Mouse (Mus musculus): Measurements from ENCODE around the gene Snapc1. TPM values are rescaled to one million over a fixed set of nuclear protein-coding genes. Genes with fewer than 3 reads are reported as not detected.

Gene Snapc1
- total RNA-seq, 2 experiments from 2014 or later: 27.4 to 34.5 TPM

GRCm38 (mm10) chr12:73989594-73989993 lies 25.3 kb downstream of the Snapc1 start:
- DNase-seq (ENCODE audit: low spot score in 2 of 2): peak; percentile 58 to 60

GRCm38 (mm10) chr12:73996906-73997296 lies 32.6 kb downstream of the Snapc1 start:
- peak in 1 of 2 experiments; percentile 36 for DNase-seq (ENCODE audit: low spot score in 2 of 2)

GRCm38 (mm10) chr12:73997297-73998127 lies 33.2 kb downstream of the Snapc1 start, which contains the start of gene Syt16:
Gene Syt16 (plus strand): TSS chr12:73997661.
- peak; percentile 67 to 76 for DNase-seq (ENCODE audit: low spot score in 2 of 2)

GRCm38 (mm10) chr12:73998128-73998456 lies 33.8 kb downstream of the Snapc1 start:
- DNase-seq (ENCODE audit: low spot score in 2 of 2): no peak

- DNase-seq (ENCODE audit: low spot score in 2 of 2): no peak
Measured at GRCm38 (mm10) chr12:74002449-74002848, 38.2 kb downstream of the Snapc1 start.

GRCm38 (mm10) chr12:74009448-74009911 lies 45.2 kb downstream of the Snapc1 start:
- DNase-seq (ENCODE audit: low spot score in 2 of 2): peak; percentile 40 to 59

- DNase-seq (ENCODE audit: low spot score in 2 of 2): peak; percentile 90 to 92
Measured at GRCm38 (mm10) chr12:74013739-74014138, 49.5 kb downstream of the Snapc1 start.

GRCm38 (mm10) chr12:74014739-74015270 lies 50.5 kb downstream of the Snapc1 start:
- peak; percentile 38 to 51 for DNase-seq (ENCODE audit: low spot score in 2 of 2)

- DNase-seq (ENCODE audit: low spot score in 2 of 2): no peak
Measured at GRCm38 (mm10) chr12:74015491-74015890, 51.2 kb downstream of the Snapc1 start.

- no peak for DNase-seq (ENCODE audit: low spot score in 2 of 2)
Measured at GRCm38 (mm10) chr12:74023260-74023659, 59.0 kb downstream of the Snapc1 start.

- no peak for DNase-seq (ENCODE audit: low spot score in 2 of 2)
Measured at GRCm38 (mm10) chr12:74024912-74025311, 60.6 kb downstream of the Snapc1 start.

Other genes with a start within 250 kb of the Snapc1 start
- gene Hif1a, start 63.1 kb upstream of the Snapc1 start, total RNA-seq (2021): 10 to 100 TPM; 62.4 to 64.4 TPM
- gene Gm49321, start 26.8 kb upstream of the Snapc1 start, total RNA-seq (2021): 10 to 100 TPM in 1 of 2 experiments, 1 to 10 TPM in 1; 4.9 to 12.5 TPM
- gene Syt16, start 33.2 kb downstream of the Snapc1 start, total RNA-seq (2021): 10 to 100 TPM; 74.6 to 78.0 TPM

Measured in layer of hippocampus, postnatal 10 days (tissue).